Mouse (Mus musculus) thymus, adult 2 months (tissue): ENCODE results near the gene Nudt21.

Experiments
- CTCF ChIP-seq: fragments of 200-500 bp; IDR thresholded peaks from 2 replicates; pipeline ENCODE4 v1.5.1; 2012; ENCODE audit warnings: mild to moderate bottlenecking, control low read depth, low read length, moderate library complexity, borderline replicate concordance; ENCODE audit not compliant: control insufficient read depth, poor library complexity, insufficient read depth; ENCODE audit errors: extremely low read depth
- POLR2A ChIP-seq: fragments of 200-500 bp; IDR thresholded peaks from 2 replicates; pipeline ENCODE4 v1.6.1; 2012; ENCODE audit warnings: mild to moderate bottlenecking, low read length, control low read depth, moderate library complexity; ENCODE audit not compliant: control insufficient read depth, poor library complexity, insufficient read depth; ENCODE audit errors: extremely low read depth

GRCm38 (mm10) chr8:93971451-93971850 is 65.4 kb downstream of the Nudt21 start:
- no peak for TF ChIP-seq POLR2A
- no peak for TF ChIP-seq CTCF
